ENCODE assay signal across 14 mouse cellular contexts in genomic region chr5:122130341-122130998, GRCm38 (mm10). TPM values are rescaled to one million over a fixed set of nuclear protein-coding genes. Genes with fewer than 3 reads are reported as not detected.
A peak's percentile ranks its signal among the peaks of the same experiment; 100 is the strongest.
DNase-seq lines count a peak whose midpoint lies in the region; ATAC-seq lines count a peak whose summit lies in the region.
"Had no signal": no experiment of that assay in that cellular context is flagged by ENCODE, and none has a peak within 500 bp of the region (broad histone marks: within the 10 kb centered on the region; RNA-seq: fewer than 3 reads in every experiment).

No protein-coding gene starts in this region.

- intact Hi-C loops in left cerebral cortex, postnatal 4 days (cut with DNase I) = loop anchor here (5.0 kb wide), 1 partner anchor 212 kb away; no protein-coding TSS in a partner anchor
- intact Hi-C loops in heart, postnatal 10 days (cut with DNase I) = loop anchor here (5.0 kb wide), 2 partner anchors 212 to 262 kb away; partner anchors contain the start of gene Arpc3
- intact Hi-C loops in heart, postnatal 14 days (cut with DNase I) = loop anchor here (5.0 to 10.0 kb wide), 2 partner anchors 132 to 244 kb away; partner anchors contain the start of genes Fam216a, Gpn3 and Tctn1

- DNase-seq in left cerebral cortex, postnatal 4 days = peak; percentile 52
- DNase-seq in left cerebral cortex, adult 11 months (ENCODE audit: low spot score) = no peak
- DNase-seq in A20 (ENCODE audit: low read depth, low spot score) = peak; percentile 35
- peak; percentile 95 for DNase-seq in brain, adult 2 months (ENCODE audit: low read depth, low spot score)
- DNase-seq in frontal cortex, postnatal 25 days (ENCODE audit: low spot score in 2 of 2) = no peak
- no peak for DNase-seq in heart, postnatal 10 days
- DNase-seq in heart, postnatal 14 days = no peak

- peak; percentile 6 for ATAC-seq in inflammation-experienced regulatory T-cells, adult 6 months
- ATAC-seq: intestine, postnatal 0 days; midbrain, embryonic 15.5 days had no signal

RNA-seq across cellular contexts. Expression of gene Ccdc63, which starts 10.2 kb away (rescaled TPM):
- total RNA-seq in left cerebral cortex, postnatal 4 days (2021) = 1 to 10 TPM in 1 of 2 experiments, not detected in 1; 1.2 TPM
- under 1 TPM in 2 of 3 experiments, not detected in 1; 0.26 to 0.63 TPM for polyA plus RNA-seq in inflammation-experienced regulatory T-cells, adult 6 months (2017; shearing (Covaris generic))
- total RNA-seq in heart, postnatal 10 days (2021) = under 1 TPM in 1 of 2 experiments, not detected in 1; 0.22 TPM
- total RNA-seq in heart, postnatal 14 days (2021) = not detected
- total RNA-seq: gastrocnemius, adult 18-20 months had no signal
- polyA plus RNA-seq: intestine, postnatal 0 days; lung, embryonic 15.5 days; midbrain, embryonic 15.5 days; stomach, embryonic 14.5 days had no signal

RNA-seq across cellular contexts. Expression of gene Ppp1cc, which starts 27.6 kb away (rescaled TPM):
- 100 to 1,000 TPM; 212 to 227 TPM for total RNA-seq in left cerebral cortex, postnatal 4 days (2021)
- polyA plus RNA-seq in inflammation-experienced regulatory T-cells, adult 6 months (2017; shearing (Covaris generic)) = 10 to 100 TPM; 57.8 to 90.1 (median 81.4) TPM
- total RNA-seq in heart, postnatal 10 days (2021) = 100 to 1,000 TPM; 171 to 173 TPM
- total RNA-seq in heart, postnatal 14 days (2021) = 100 to 1,000 TPM; 121 to 152 TPM

RNA-seq across cellular contexts. Expression of gene Myl2, which starts 29.7 kb away (rescaled TPM):
- not detected for total RNA-seq in left cerebral cortex, postnatal 4 days (2021)
- under 1 TPM in 1 of 3 experiments, not detected in 2; 0.41 TPM for polyA plus RNA-seq in inflammation-experienced regulatory T-cells, adult 6 months (2017; shearing (Covaris generic))
- total RNA-seq in heart, postnatal 10 days (2021) = over 10,000 TPM; 18,908 to 21,159 TPM
- total RNA-seq in heart, postnatal 14 days (2021) = over 10,000 TPM; 16,479 to 17,190 TPM
- polyA plus RNA-seq: activated CD4-positive, CD25-positive, alpha-beta regulatory T cell, adult 4 months; intestine, postnatal 0 days had no signal

Comparison
In these comparisons a context has a peak if more than half of its experiments do, and no peak if none do; other contexts are left out.
1. DNase-seq: peak in left cerebral cortex, postnatal 4 days (single experiment), A20 (single experiment) and brain, adult 2 months (single experiment); none in left cerebral cortex, adult 11 months (single experiment), frontal cortex, postnatal 25 days (0 of 2), heart, postnatal 10 days (0 of 2) and heart, postnatal 14 days (0 of 2).
2. RNA of gene Myl2, which starts 29.7 kb away (total RNA-seq): 18,908 to 21,159 TPM in heart, postnatal 10 days and 16,479 to 17,190 TPM in heart, postnatal 14 days; not detected in left cerebral cortex, postnatal 4 days; every median in the first group is over 1,000 times any median in the second.